Mouse (Mus musculus) stomach, embryonic 16.5 days (tissue): Measurements from ENCODE around the gene Hoxc9. TPM values are rescaled to one million over a fixed set of nuclear protein-coding genes. Genes with fewer than 3 reads are reported as not detected.

Experiments used
- ATAC-seq: fragments of 200-750 bp; cut with Nextera tagmentation; 2 replicates; pipeline ENCODE4 v1.8.0; 2017; ENCODE audit warnings: moderate number of reproducible peaks, moderate TSS enrichment; ENCODE audit not compliant: insufficient read depth, low FRiP score
- H3K27ac ChIP-seq: fragments of 300-500 bp; sonication (generic); 2 replicates; pipeline ENCODE4 v1.5.1; 2014; ENCODE audit warnings: low read length
- H3K27me3 ChIP-seq: fragments of 300-500 bp; sonication (generic); 2 replicates; pipeline ENCODE4 v1.6.1; 2014; ENCODE audit warnings: low read length, control low read depth, mixed read lengths; ENCODE audit not compliant: control insufficient read depth, insufficient read depth
- H3K36me3 ChIP-seq: fragments of 300-500 bp; sonication (generic); 2 replicates; pipeline ENCODE4 v1.6.1; 2014; ENCODE audit warnings: low read length; ENCODE audit not compliant: control insufficient read depth, insufficient read depth
- H3K4me1 ChIP-seq: fragments of 300-500 bp; sonication (generic); 2 replicates; pipeline ENCODE4 v1.6.1; 2014; ENCODE audit warnings: low read length, control low read depth, mixed read lengths; ENCODE audit not compliant: control insufficient read depth, insufficient read depth
- H3K4me2 ChIP-seq: fragments of 300-500 bp; sonication (generic); 2 replicates; pipeline ENCODE4 v1.6.1; 2014; ENCODE audit warnings: low read depth, low read length, mixed read lengths
- H3K4me3 ChIP-seq: fragments of 300-500 bp; sonication (generic); replicated peaks from 2 replicates; pipeline ENCODE4 v1.5.1; 2014; ENCODE audit warnings: mild to moderate bottlenecking, low read length
- H3K9ac ChIP-seq: fragments of 300-500 bp; sonication (generic); 2 replicates; pipeline ENCODE4 v1.6.1; 2014; ENCODE audit warnings: low read length
- H3K9me3 ChIP-seq: fragments of 300-500 bp; sonication (generic); replicated peaks from 2 replicates; pipeline ENCODE4 v1.6.1; 2016; ENCODE audit warnings: low read length, control low read depth; ENCODE audit not compliant: control insufficient read depth
- WGBS: fragments of 180-500 bp; shearing (Covaris S2); extraction: QIAGEN DNeasy Blood & Tissue Kit; methylation state at CpG from one replicate; pipeline ENCODE4 v1.1.7; 2014; 5-methylcytosine and 5-hydroxymethylcytosine counted together
- polyA plus RNA-seq: library from polyadenylated mRNA; unstranded; fragments of >200 nt; fragmentation: Nextera tagmentation; extraction: Ambion mirVana; gene quantifications from 2 replicates; pipeline ENCODE4 v1.2.1, GENCODE M21; 2015

Hoxc9 gene
- polyA plus RNA-seq, 1 experiment from 2014 or later = not detected

DNA sequence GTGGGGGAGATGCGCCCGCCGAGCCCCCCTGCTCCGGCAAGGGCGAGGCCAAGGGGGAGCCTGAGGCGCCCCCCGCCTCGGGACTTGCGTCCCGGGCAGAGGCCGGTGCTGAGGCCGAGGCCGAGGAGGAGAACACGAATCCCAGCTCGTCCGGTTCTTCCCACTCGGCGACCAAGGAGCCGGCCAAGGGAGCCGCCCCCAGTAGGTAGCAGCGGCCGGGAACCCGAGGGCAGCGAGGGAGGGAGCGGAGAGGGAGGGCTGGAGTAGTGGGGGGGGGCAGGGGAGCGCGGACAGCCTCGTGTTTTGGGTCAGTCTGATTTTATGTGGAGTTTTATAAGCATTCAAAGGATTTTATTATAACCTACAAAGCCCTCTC is 21.2 kb upstream of the Hoxc9 start:
- peaks cover 92% of the 10 kb centered on the region for H3K27me3 ChIP-seq
- no peak overlapping the region for H3K27ac ChIP-seq
- no peak overlapping the region for H3K9ac ChIP-seq
- no peaks in the 10 kb centered on the region for H3K9me3 ChIP-seq
- no peaks in the 10 kb centered on the region for H3K4me1 ChIP-seq
- 0% methylated on average over 28 of the region's 28 CpGs for WGBS
- no peaks in the 10 kb centered on the region for H3K36me3 ChIP-seq
- ATAC-seq = no peak
- H3K4me3 ChIP-seq = no peak overlapping the region
- H3K4me2 ChIP-seq = no peak overlapping the region

DNA sequence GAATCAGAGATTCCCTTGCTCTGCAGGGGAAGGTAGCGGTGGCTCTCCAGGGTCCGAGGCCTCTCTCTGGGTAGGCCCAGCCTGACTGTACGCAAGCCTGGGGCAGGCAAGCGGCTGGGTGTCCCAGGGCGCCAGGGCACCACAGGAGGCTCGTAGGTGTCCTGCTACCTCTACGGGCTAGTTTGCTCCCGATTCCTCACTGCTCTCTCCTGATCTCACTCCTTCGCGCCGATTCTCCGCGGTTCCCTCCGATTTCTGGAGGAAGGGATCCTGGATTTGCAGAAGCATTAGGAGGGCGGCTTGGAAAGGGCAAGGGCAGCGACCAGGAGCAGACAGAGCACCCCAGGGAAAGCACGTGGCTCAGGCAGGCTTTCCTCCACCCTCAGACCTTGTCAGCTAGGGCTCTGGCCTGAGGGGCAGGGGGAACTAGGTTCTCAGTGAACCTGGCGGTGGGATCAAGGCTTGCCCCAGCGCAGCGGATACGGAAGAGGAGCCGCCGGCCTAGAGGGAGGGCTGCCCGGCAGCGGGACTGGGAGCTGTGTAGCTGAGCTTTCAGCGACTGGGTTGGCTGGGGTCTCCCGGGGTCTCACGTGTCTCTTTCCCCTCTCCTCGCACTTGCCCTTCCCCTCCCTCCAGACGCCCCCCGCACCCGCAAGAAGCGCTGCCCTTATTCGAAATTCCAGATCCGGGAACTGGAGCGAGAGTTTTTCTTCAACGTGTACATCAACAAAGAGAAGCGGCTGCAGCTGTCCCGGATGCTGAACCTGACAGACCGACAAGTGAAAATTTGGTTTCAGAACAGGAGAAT is 20.2 kb upstream of the Hoxc9 start:
- H3K4me1 ChIP-seq = no peaks in the 10 kb centered on the region
- no peaks in the 10 kb centered on the region for H3K9me3 ChIP-seq
- ATAC-seq = no peak
- no peak overlapping the region for H3K4me3 ChIP-seq
- no peak overlapping the region for H3K4me2 ChIP-seq
- no peak overlapping the region for H3K9ac ChIP-seq
- H3K36me3 ChIP-seq = no peaks in the 10 kb centered on the region
- no peak overlapping the region for H3K27ac ChIP-seq
- 2% methylated on average over 40 of the region's 40 CpGs for WGBS
- peaks cover 93% of the 10 kb centered on the region for H3K27me3 ChIP-seq

DNA sequence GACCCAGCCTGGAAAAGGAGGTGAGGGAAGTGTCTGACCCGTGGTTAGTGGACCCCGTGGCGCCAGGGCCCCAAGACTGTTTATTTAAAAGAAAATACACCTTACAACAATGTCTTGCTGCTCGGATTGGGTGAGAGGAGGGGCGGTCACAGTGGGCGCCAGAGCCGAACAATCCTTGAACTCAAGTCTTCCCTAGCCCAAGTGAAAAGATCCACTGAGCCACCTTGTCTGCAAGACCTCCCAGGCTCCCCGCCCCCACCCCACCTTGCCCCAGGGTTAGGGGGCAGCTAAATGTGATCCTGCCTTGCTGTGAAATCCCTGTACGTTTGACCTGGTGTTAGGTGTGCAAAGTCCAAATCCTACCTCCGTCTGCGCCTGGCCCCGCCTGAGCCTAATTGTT is 19.3 kb upstream of the Hoxc9 start:
- no peak for ATAC-seq
- H3K27me3 ChIP-seq = peaks cover 94% of the 10 kb centered on the region

DNA sequence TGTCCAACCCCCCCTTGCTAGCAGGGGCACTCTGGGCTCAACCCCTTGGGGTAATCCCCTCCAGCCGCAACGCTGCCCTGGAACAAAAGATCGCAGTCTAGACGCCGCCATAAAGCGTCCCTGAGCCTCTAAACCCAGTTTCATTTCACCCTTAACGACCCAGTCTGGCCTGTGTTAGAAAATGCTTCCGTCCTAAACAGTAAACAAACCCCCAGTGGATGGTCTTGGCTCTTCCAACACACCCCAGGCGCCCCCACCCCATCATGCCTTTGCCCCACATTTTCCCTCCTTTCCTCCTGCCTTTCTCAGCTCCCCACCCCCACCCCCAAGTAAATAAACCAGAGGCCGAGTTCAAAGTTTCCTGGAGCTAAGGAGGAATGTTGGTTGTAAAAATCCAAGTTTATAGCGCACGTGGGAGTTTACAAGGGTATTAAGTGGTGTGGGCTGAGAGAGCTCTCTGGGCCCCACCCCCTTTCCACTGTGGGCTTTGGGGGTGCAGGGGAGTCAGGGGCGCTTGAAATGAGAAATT is 16.5 kb upstream of the Hoxc9 start:
- H3K9ac ChIP-seq = no peak overlapping the region
- 1% methylated on average over 13 of the region's 13 CpGs for WGBS
- no peak overlapping the region for H3K4me3 ChIP-seq
- no peaks in the 10 kb centered on the region for H3K36me3 ChIP-seq
- no peak for ATAC-seq
- H3K9me3 ChIP-seq = no peaks in the 10 kb centered on the region
- H3K27me3 ChIP-seq = peaks cover 91% of the 10 kb centered on the region
- no peaks in the 10 kb centered on the region for H3K4me1 ChIP-seq
- H3K4me2 ChIP-seq = no peak overlapping the region
- no peak overlapping the region for H3K27ac ChIP-seq

More for the DNA sequence above, 19.3 kb upstream of the Hoxc9 start:
- Histone ChIP-seq H3K4me1 (no peaks in the 10 kb centered on the region), H3K9me3 (no peaks in the 10 kb centered on the region), H3K4me3 (no peak overlapping the region), H3K36me3 (no peaks in the 10 kb centered on the region), H3K4me2 (no peak overlapping the region), H3K27ac (no peak overlapping the region), H3K9ac (no peak overlapping the region)
- under 1% methylated on average over 12 of the region's 12 CpGs for WGBS

DNA sequence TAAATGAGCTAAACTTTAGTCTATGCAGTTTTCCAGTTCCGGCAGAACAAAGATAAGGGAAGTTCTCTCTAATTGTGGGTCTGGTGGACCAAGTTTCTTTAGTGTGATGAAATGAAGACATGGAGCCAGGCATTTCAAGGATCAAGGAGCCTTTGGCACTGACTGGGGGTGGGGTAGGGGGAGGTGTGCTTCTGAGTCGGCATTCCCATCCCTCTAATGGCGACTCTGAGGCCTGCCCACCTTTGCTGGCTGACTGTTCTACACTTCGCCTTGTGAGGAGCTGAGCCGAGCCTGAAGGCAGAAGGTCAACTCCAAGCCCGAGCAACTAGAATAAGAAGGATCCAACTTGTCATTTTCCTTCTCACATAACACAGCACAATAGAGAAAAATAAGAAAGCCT is 14.5 kb upstream of the Hoxc9 start:
- Histone ChIP-seq H3K36me3 (no peaks in the 10 kb centered on the region), H3K9ac (no peak overlapping the region), H3K9me3 (no peaks in the 10 kb centered on the region), H3K4me3 (no peak overlapping the region), H3K27ac (no peak overlapping the region), H3K27me3 (peaks cover 91% of the 10 kb centered on the region), H3K4me1 (no peaks in the 10 kb centered on the region), H3K4me2 (no peak overlapping the region)
- ATAC-seq = no peak
- 3% methylated on average over 6 of the region's 6 CpGs for WGBS

DNA sequence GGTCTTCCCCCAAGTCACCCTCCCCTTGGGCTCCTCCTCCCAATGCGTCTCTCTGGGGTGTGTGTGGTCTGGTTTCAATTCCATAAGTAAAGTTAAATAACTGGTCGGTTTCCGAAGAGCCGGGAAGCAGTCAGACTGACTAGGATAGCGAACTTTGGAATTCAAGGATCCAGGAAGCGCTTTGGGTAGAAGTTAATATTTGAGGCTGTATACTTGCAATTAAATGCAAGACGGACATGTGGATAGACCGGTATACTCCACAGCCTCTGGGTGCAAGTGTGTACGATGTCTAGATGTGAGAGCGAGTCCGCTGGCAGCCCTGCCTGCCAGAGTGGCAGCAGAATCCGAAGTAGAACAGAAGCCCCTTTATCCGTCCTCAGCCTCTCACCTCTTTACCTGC is 13.7 kb upstream of the Hoxc9 start:
- no peak overlapping the region for H3K4me3 ChIP-seq

DNA sequence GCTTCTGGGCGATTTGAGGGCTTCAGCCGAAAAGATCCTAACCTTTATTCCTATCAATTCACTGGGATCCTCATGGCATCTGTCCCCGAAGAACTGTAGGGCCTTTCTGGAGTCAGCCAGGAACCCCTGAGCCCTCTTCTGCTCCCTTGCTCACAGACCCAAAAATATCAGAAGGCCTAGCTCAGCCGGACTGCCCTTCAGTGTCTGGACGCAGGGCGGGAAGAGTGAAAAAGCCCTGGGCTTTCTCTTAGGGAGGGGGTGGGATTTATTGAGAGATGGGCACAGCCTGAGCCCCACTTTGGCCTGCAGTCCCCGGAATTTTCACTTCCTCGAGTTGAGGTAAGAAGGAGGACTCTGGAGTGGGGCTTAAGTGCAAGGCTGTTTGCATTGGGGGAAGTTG is 13.0 kb upstream of the Hoxc9 start:
- H3K27me3 ChIP-seq = peaks cover 89% of the 10 kb centered on the region
- WGBS = 4% methylated on average over 8 of the region's 8 CpGs
- no peak overlapping the region for H3K9ac ChIP-seq
- H3K4me2 ChIP-seq = no peak overlapping the region
- H3K27ac ChIP-seq = no peak overlapping the region
- ATAC-seq = no peak
- H3K4me1 ChIP-seq = no peaks in the 10 kb centered on the region
- no peak overlapping the region for H3K4me3 ChIP-seq
- no peaks in the 10 kb centered on the region for H3K36me3 ChIP-seq
- H3K9me3 ChIP-seq = no peaks in the 10 kb centered on the region

More for the DNA sequence above, 13.7 kb upstream of the Hoxc9 start:
- Histone ChIP-seq H3K36me3 (no peaks in the 10 kb centered on the region), H3K4me1 (no peaks in the 10 kb centered on the region), H3K27me3 (peaks cover 91% of the 10 kb centered on the region), H3K4me2 (no peak overlapping the region), H3K9me3 (no peaks in the 10 kb centered on the region), H3K27ac (no peak overlapping the region), H3K9ac (no peak overlapping the region)
- ATAC-seq = no peak
- WGBS = 2% methylated on average over 13 of the region's 13 CpGs

DNA sequence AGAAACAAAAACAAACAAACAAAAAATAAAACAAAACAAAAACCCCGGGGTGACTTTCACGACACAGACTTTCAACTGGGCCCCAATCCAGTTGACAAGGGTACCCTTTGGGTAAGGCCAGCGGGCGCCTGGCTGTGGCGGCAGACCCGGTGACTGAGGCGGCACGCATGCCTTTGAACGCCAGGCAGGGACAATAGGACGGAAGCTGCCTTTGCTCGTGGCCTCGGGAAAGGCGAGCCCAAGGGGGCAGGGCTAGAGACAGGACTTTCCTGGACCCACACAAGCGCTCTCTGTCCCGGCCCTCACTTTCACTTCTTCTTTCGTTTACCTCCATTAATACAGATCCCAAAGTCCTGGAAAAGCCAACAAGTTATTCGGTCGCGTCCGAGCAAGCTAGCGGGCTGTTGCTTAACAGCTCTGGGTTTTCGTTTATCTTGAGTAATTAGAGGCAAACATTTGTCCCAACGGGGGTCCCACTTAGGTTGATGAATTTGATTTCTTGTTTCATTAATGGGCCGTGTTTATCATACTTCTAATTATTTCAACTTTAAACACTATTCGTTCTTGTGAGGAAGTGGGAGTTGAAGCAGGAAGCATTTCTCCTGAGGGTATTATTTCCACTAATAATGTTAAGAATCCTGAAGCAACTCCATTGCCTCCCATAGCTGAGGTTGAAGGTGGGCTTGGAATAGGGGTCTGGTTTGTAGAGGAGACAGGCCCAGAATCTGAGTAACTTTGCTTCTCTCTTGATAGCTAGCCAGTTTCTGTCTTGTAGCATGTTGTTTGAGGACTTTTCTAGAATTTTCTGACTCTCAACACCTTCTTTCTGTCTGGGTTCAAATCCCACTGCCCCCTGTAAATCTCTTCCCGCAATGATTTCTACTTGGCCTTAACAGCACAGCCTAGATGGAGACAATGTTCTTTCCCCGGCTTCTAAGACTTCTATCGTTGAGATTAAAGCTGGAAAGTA is 12.3 kb upstream of the Hoxc9 start:
- ATAC-seq = no peak
- peaks cover 90% of the 10 kb centered on the region for H3K27me3 ChIP-seq
- no peaks in the 10 kb centered on the region for H3K36me3 ChIP-seq
- no peak overlapping the region for H3K9ac ChIP-seq
- no peaks in the 10 kb centered on the region for H3K9me3 ChIP-seq
- no peaks in the 10 kb centered on the region for H3K4me1 ChIP-seq
- no peak overlapping the region for H3K27ac ChIP-seq
- no peak overlapping the region for H3K4me3 ChIP-seq
- H3K4me2 ChIP-seq = no peak overlapping the region
- WGBS = 3% methylated on average over 28 of the region's 28 CpGs
